Mouse (Mus musculus) thymus, postnatal 4 days (tissue): ENCODE measurements around the gene Ap4b1.
"Not testable (repeated sequence)": the region's sequence is repeated elsewhere in the genome, so short reads cannot be mapped to it uniquely, and the experiment has no call there.

ENCODE experiments used
- DNase-seq: peaks from one replicate; pipeline ENCODE4 v3.0.0; 2021

The Ap4b1 gene

DNA sequence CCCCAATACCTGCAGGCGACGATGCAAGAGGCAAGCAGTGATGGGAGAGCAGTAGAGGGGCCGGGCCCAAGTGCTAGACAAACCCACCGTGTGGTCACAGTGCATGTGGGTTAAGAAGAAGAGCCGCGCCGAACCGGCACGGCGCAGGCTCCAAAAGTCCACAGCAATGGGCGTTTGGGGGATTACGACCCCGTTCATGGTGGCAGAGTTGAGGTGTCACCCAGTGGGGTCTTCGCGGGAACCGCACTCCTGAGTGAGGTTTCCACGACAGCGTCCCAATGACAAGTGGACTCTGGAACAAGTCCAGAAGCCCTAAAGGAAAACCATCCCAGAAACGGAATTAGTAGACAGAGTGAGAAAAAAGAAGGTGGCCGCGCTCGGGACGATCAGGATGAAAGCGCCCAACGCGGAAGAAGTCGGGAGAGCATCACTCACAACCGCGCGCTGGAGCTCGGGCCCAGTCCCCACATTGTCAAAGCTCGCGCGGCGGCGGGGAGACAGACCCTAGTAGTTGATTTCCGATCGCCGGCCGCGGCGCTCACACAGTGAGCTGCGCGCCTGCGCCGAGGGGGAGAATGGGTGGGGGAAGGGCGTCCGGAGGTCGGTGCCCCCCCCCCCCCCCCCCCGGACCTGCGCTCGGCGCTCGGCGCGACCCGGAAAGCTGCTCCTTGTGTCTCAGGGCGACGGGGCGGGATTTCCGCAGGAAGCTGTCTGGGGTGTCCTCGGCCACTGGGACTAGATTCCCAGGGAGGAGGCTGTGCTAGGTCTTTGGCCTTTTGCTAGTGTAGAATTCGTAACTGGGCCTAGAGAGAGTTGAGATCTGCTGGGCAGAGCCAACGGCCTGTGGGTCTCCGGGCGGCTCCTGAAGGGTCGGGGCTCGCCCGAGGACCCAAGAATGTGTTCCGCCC is at the start of gene Ap4b1, which contains the start of the genes Dclre1b and Gm43064:
Gene Ap4b1, plus strand, starts transcription at position 630 of the 908 bp plus-strand sequence.
Gene Dclre1b, minus strand, starts transcription at position 554 of the 908 bp plus-strand sequence.
Gene Gm43064, plus strand, starts transcription at position 683 of the 908 bp plus-strand sequence.
- DNase-seq: peak; percentile 96

DNA sequence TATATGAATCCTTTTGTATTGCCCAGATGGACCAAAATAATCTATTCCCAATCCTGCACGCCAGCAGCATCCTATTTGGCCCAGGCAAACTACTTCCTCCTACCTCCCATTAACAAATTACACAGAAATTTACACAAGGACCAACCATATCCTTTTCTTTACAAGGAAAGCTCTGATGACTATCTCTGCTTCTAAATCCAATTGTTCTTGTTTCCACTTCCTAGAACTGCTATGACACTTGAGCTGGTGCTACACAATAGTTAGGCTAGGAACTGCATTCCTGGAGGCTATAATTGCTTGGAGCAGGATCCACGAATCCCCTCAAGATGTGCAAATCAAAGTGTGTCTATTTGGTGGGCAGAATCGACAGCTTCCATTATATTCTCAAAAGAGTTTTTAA is 42.5 kb upstream of the Ap4b1 start:
- DNase-seq: no peak

DNA sequence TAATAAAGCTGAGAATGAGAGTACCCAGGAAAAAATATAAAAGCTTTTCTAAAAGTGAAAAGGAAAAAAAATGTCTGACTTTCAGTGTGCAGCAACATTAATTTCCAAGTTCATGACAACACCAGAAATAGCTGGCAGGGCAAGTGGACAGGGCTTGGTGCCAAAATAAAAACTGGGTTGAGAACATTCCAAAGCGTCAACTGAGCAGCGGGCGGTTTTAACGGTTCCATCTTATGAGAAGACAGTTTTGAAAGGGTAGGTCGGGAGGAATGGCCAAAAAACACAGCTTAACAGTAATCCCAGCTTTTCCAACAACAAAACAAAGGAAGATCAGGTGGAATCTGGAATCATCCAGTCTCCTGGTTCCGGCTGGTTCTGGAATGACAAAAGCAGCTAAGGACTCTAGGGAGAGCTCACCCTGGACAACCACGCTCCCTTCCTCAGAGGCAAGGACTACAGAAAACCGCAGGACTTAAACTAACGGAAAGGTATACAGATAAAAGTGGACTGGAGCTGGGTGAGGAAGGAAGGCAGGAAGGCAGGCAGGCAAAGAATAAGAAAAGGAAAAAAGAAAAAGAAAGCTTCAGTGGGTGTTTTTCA is 37.7 kb upstream of the Ap4b1 start:
- DNase-seq: no peak

DNA sequence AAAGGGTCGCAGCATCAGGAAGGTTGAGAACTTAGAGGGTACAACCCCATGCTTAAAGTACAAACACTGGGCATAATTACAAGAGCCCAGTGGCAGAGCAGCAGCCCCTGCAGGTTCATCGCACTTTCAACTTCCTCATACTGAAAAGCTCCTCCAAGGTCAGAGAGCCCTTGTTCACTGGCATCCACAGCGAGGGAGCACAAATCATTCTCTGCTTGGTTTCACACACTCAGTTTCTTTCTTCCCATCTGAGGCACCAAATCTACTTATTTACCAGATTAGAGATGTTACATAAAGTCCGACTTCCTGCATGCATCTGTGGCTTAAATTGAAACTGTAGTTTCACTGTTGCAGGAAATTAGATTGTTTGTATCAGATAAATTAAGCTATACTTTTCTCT is 36.5 kb upstream of the Ap4b1 start:
- DNase-seq: peak; percentile 36

DNA sequence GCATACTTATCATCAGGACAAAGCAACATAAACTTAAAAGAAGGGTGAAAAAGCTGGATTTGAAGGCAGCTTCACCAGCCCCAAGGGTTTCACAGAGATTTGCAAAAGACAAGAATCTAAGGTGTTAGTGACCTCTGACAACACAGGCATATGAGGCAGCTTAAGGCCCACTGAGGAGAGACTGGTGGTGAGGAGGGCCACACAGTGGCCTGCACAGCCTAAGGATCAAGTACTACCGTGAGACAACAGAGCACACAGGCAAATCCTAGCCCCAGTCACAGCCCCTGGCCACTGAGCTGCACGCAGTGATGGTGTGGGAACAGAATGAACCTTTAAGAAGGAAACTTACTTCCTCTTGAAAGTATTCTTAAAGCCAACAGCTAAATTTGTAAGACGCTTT is 35.8 kb upstream of the Ap4b1 start:
- peak; percentile 50 for DNase-seq

DNA sequence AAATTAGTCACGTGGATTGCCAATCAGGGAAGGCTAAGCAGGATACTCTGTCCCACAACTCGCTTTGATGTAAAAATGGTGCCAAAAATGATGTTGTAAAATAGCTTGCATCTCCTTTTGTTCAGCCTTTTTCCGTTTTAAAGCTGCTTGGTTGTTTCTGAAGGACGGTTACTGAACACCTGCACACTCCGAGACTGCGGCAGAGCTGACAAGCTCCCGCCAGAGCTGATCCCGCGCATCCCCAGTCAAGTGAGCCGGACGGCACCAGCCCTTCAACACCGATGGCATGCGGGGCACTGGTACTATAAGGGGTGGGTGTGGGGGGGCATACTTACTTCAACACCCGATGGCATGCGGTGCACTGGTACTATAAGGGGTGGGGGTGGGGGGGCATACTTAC is 35.3 kb upstream of the Ap4b1 start:
- DNase-seq: peak; percentile 77

DNA sequence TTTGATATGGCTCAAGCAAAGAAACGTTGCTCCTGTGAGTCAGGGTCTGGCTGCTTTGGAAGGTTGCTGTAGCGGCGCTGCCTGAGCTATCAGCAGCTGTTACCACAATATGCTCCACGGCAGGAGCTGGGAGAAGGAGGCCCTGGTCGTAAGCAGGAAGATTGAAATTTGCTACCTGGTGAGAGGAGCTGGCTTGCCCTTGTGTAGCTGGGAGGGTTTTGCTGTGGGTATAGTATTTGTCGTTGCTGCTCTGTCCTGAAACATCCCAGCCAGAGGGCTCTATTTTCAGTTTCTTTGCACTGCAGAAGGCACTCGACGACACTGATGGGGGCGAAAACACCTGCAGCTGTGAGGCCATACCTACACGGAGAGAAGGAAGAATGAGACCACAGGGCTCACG is 31.4 kb upstream of the Ap4b1 start:
- peak; percentile 64 for DNase-seq

DNA sequence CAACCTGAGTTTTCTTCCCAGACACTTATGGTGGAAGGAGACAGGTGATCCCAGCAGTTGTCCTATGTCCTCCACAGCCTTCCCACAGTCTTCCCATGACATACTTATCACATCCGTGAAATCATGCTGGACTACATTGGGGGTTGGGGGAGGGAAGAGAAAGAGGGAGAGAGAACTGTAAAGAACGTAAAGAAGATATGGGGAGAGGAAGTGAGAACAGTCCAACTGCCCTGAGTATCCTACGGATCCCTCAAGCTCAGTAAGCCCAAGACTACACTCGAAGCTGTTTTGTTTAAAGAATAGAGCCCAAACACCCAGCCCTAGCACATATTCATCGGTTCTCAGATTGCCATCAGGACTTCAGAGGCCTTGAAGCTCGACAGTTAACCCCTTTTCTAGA is 30.7 kb upstream of the Ap4b1 start:
- DNase-seq: no peak

DNA sequence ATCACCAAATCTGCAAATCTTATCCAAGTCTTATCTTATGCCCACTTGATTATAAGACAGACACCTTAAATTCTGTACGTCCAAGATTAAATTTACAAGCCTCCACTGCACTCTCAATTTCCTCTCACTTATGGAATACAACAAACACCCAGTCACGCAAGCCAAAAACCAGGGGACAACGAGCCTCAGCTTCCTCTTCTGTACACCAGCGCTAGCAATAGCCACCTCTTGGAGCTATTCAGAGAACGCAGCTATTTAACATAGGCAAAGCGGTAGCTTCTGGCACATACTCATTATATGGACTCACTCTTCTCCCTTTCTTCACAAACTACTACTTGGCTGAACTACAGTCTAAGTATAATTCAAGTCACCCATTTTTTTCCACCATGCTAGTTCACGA is 30.1 kb upstream of the Ap4b1 start:
- DNase-seq: no peak

DNA sequence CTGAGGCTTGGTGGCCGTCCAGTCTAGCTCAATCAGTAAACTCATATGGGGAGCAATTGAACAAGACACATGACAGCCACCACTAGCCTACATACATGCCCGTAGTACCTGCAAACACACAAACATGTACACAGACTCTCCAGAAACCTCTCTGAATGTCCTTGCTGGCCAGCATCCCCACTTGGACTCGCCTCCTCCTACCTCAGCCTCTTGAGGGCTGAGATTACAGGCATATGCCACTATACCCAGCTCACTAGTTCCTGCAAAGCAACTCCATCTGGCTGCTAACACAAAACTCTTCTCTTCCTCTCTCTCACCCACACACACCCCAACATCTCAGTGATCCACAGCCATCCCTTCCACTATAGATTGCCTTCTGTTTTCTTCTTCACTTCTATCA is 29.0 kb upstream of the Ap4b1 start:
- no peak for DNase-seq

DNA sequence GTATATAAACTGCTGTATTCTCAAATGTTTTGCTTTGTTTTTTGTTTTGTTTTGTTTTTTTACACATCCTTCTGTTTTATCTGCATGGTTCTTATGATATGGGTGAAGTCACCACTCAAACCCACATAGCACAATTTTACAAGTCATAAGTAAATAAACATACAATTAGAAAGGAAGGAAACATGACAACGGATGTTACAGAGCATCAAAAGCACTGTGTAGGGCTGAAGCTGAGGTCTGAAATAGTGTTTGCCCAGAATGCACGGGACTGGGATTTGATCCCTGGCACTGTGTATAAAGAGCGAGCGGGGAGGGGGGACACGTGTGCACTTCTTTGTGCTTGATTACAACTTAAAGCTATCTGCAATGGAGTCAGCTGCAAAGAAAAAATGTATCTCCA is 28.5 kb upstream of the Ap4b1 start:
- DNase-seq: no peak

DNA sequence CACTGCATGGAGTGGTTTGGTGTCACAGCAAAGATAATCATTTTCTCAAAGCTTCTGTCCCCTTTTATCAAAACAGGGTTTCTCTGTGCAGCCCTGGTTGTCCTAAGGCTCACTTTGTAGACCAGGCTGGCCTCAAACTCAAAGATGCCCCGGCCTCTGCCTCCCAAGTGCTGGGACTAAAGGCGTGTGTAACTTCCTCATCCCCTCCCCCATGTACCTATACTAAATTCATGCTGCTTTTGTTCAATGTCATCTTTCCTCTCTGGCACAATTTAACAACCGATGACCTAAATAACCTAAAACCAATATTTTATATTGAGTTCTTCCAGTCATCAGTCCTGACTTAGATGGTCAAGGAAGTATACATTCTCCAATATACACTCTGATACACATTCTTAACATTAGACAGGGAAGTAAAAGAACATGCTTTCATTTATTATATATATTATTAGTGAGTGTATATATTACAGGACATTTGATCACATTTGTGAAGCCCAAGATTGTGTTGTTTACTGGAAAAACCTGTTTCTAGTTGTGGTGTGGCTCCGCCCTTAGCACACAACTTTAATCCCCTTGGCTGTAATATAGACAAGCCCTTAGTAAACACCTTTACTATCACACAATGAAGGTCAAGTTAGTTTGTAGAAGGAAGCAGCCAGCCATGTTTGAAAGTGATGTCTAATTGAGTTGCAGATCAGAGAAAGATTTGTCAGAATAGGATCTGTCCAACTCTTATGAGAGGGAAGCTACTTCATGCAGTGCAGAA is 26.3 kb upstream of the Ap4b1 start:
- peak; percentile 36 for DNase-seq

DNA sequence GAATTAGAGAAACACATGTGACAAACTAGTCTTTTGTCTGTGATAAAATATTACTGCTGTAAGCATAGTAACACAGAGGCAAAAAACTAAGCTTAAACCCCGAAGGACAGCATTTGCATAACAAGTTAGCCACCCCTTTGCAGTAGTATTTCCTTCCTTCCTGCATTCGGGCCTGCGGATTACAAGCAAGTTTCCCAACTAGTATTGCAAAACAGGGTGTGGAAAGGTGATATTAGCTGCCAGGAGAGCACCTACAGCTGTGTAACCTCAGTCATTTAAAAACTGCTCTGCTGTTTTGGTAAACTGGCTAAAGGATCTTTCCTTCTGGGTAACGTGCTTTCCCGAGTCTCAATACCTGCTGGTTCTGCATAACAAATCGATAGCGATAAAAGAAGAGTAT is 22.1 kb upstream of the Ap4b1 start:
- DNase-seq: no peak

DNA sequence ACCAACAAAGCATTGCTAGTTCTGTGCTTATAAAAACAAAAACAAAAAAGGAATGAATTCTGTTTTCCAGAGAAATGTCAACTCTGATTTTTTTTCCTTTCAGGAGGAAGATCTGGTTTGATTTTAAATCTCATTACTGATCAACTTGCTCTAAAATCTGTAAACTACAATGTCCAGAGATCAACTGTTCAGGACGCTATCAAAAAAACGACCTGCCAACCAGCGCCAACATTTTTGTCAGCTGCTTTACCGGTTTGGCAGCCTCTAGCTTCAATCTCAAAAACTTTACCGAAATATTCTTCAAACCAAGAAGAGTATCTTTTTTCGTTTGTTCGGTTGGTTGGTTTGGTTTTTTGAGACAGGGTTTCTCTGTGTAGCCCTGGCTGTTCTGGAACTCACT is 20.2 kb upstream of the Ap4b1 start:
- DNase-seq: no peak

DNA sequence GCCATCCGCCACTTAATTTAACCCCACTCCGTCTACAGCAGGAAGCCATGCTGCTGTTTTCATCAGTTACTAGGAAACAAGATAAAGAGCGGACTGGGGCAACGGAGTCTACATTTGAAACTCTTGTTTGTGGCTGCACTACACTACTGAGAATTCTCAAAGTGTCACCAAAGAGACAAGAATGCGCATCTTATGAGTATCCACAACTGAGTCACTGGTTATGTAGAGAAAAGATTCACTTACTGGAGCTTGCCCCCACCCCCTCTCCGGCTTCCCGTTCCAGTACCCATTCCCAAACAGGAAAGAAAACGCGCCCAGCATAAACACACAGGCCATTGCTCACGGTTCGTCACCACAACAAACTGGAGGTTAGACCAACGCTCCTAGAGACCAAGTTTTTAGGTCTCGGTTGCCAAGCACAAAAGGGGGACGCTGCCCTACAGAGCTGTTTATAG is 19.4 kb upstream of the Ap4b1 start:
- peak; percentile 42 for DNase-seq

DNA sequence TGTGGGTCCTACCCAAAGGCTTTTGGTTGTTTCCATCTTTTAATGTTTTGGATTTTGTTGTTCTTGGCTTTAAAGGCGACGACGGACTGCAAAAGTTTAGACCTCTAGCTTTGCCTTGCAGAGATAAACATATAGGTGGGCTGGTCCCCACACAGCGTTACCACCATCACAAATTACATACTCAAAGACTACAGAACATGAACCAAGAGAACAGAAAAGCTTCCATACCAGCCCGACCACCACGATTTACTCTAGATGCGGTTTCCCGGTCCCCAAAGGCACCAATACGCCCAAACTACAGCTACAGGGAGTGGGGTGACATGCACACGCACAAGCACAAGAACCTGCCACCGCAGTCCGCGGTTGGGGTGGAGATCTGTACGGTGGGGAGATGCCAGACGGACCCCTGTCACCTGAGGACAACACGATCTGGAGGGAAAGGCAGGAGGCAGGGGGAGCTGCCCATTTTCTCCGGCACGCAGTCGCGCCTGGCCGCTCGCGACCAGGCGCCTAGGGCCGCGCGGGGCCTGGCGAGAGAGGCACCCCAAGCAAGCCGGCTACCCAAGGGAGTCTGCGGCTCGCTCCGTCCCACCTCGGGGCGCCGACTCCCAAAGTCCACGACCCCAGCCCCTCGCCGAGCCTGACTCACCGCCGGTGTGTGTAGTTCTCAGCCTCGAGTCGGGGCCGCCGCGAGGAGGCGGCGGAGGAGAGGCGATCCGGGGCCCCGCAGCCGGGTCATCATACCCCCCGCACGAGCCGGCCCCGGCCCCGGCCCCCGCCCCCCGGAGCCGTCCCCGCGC is 18.8 kb upstream of the Ap4b1 start:
- DNase-seq: peak; percentile 67

DNA sequence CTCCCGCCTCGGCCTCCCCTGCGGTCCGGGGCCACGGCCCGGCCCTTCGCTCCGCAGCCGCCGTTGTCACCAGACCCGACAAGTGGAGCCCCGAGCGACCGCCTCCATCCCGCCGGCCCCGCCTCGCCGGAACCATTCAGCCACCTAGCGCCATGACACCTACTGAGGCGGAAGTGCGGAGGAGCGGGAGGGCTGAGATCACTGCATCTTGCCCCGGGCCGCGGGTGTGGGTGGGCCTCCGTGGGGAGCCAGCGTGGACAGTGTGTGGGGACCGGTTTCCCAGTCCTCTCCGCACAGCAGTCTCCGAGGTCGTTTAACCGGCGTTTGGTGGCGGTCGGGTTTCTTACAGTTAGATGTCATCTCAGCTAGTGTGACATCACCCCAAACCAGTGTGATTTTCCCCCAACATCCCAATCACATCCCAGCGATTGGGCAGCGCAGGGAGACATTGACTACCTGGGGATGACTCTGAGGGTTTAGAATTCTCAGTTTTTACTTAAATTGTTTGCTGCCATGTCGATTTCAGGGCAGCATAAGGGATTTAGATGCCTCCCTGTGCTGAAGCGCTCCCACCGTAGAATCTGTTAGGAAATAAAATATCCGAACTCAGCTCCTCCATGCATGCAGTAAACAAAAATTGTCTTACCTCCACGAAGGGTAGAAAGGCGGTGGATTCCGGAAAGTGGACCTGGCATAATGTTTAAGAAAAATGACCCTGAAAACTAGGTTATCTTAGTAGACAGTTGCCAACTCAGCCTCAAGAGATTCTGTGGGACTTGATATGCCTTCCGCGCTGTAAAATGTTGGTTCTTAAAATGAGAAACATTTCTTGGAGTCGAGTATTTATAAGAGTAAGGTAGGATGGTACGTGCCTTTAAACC is 17.9 kb upstream of the Ap4b1 start, which contains the start of gene Hipk1:
Gene Hipk1, minus strand, starts transcription at position 334 of the 881 bp plus-strand sequence.
- DNase-seq: peak; percentile 94

DNA sequence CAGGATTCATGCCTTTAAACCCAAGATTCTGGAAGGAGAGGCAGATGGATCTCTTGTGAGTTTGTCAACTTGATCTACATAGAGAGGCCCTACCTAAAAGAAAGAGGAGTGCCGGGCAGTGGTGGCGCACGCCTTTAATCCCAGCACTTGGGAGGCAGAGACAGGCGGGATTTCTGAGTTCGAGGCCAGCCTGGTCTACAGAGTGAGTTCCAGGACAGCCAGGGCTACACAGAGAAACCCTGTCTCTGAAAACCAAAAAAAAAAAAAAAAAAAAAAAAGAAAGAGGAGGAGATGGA is 17.3 kb upstream of the Ap4b1 start:
- not testable (repeated sequence) for DNase-seq

DNA sequence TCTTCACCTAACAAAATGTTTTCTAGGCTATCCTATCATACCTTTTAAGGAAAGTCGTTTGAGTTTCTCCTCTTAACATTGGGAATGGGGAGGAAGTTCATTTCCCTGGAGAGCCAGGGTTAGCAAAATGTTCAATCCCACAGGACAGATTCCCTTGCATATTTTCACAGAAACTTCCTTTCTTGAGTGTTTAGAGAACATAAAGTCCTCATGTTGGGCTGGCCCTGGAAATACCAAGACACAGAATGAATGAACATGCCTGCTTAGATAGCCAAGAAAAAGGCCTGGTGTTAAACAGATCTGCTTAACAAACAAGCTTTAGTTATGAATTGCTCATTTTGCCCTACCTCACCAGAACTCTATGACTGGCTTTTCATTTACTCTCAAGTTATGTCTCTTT is 16.8 kb upstream of the Ap4b1 start:
- no peak for DNase-seq

DNA sequence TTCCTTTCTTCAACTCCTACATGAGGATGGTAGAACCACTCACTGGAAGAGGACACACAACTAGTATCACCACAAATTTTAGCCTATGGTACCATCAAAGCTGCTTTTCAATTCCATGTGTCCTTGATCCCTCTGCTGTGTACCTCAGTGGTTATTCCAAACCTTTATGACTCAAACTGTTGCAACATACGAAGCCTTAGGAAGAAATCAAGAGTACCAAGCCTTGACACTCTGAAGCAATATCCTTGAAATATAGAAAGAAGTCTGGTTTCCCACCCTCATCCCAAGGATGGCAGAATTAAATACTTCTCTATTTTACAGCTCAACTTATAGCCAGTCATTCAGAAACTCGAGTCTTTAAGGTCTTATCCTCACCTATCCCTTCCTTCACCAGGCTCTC is 12.9 kb upstream of the Ap4b1 start:
- no peak for DNase-seq

DNA sequence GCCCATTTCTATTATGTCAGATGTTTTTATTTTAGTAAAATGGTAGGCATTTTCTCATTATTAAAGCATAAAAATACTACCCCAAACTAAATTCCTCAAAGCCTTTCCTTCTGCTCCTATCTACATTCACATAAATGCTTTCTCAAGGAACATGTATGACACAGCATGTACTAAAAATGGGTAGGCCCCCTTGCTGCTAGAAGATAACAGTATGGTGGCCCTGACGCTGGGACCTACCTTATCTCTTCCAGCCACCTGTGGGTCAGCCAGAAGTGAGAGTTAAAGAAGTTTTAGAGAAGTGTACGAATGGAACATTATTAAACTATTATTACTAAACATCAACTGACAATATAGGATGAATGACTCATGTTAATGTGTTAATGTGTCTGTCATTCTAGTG is 9.8 kb upstream of the Ap4b1 start:
- no peak for DNase-seq
